Mouse (Mus musculus) limb, embryonic 13.5 days (tissue): ENCODE data around the gene Slc44a3. TPM values are rescaled to one million over a fixed set of nuclear protein-coding genes. Genes with fewer than 3 reads are reported as not detected.

Source experiments
- ATAC-seq: fragments of 200-750 bp; cut with Nextera tagmentation; 2 replicates; pipeline ENCODE4 v1.8.0; 2017; ENCODE audit warnings: low read depth, moderate number of reproducible peaks, moderate TSS enrichment; ENCODE audit not compliant: low FRiP score
- H3K27ac ChIP-seq: fragments of 300-500 bp; sonication (generic); 2 replicates; pipeline ENCODE4 v1.5.1; 2015; ENCODE audit warnings: inconsistent platforms, mild to moderate bottlenecking, moderate library complexity
- H3K27me3 ChIP-seq: fragments of 300-500 bp; sonication (generic); 2 replicates; pipeline ENCODE4 v1.6.1; 2015; ENCODE audit warnings: mild to moderate bottlenecking, inconsistent platforms
- H3K36me3 ChIP-seq: fragments of 300-500 bp; sonication (generic); 2 replicates; pipeline ENCODE4 v1.6.1; 2015; ENCODE audit warnings: inconsistent platforms, mild to moderate bottlenecking, moderate library complexity
- H3K4me1 ChIP-seq: fragments of 300-500 bp; sonication (generic); 2 replicates; pipeline ENCODE4 v1.6.1; 2015; ENCODE audit warnings: inconsistent platforms
- H3K4me2 ChIP-seq: fragments of 300-500 bp; sonication (generic); replicated peaks from 2 replicates; pipeline ENCODE4 v1.6.1; 2015; ENCODE audit warnings: inconsistent platforms, mild to moderate bottlenecking, moderate library complexity
- H3K4me3 ChIP-seq: fragments of 300-500 bp; sonication (generic); 2 replicates; pipeline ENCODE4 v1.5.1; 2015; ENCODE audit warnings: moderate library complexity, mild to moderate bottlenecking, inconsistent platforms
- H3K9ac ChIP-seq: fragments of 300-500 bp; sonication (generic); 2 replicates; pipeline ENCODE4 v1.6.1; 2015; ENCODE audit warnings: mild to moderate bottlenecking, inconsistent platforms
- H3K9me3 ChIP-seq: fragments of 300-500 bp; sonication (generic); 2 replicates; pipeline ENCODE4 v1.6.1; 2016; ENCODE audit warnings: inconsistent platforms
- WGBS: fragments of 180-500 bp; shearing (Covaris S2); methylation state at CpG from one replicate; pipeline ENCODE4 v1.1.7; 2015; 5-methylcytosine and 5-hydroxymethylcytosine counted together
- polyA plus RNA-seq: library from polyadenylated mRNA; unstranded; fragments of >200 nt; fragmentation: Nextera tagmentation; extraction: Ambion mirVana; gene quantifications from 2 replicates; pipeline ENCODE4 v1.2.1, GENCODE M21; 2015

The Slc44a3 gene
- 0.92 and 2.0 TPM in 2 replicates for polyA plus RNA-seq

DNA sequence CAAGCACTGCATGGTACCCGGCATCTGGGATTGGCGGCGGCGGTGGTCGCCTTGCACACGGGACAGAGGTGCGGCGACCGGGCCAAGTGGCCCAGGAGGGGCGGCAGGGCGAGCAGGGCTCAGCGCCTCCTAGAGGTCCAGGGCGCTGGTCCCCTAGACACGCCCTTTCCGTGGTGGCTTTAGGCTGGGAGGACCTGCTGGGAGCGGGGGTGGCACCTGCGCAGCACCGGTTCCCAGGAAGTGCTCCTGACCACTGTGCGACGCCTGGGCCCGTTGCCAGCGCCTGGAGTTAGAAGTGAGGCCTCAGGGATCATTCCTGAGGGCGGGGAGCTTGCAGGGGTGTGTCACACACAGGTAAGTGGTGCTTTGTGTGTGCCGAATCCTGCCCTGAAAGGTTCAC, at the start of gene Slc44a3:
Slc44a3 (minus strand) TSS at position 229 of the 400 bp plus-strand sequence.
- peaks cover 33% of the 10 kb centered on the region for H3K4me1 ChIP-seq
- H3K4me2 ChIP-seq: peak within 1 kb of the TSS; percentile 59
- no peak within 1 kb of the TSS for H3K9ac ChIP-seq
- no peak within 1 kb of the TSS for H3K27ac ChIP-seq
- WGBS: 2% methylated on average over 24 of the region's 24 CpGs
- peaks cover 42% of the 10 kb centered on the region for H3K27me3 ChIP-seq
- H3K9me3 ChIP-seq: no peaks in the 10 kb centered on the region
- H3K4me3 ChIP-seq: peak within 1 kb of the TSS; percentile 33
- ATAC-seq: 0 out of 2 replicates have a peak, but pooled peaks have one; percentile 45
- H3K36me3 ChIP-seq: no peaks in the 10 kb centered on the region

DNA sequence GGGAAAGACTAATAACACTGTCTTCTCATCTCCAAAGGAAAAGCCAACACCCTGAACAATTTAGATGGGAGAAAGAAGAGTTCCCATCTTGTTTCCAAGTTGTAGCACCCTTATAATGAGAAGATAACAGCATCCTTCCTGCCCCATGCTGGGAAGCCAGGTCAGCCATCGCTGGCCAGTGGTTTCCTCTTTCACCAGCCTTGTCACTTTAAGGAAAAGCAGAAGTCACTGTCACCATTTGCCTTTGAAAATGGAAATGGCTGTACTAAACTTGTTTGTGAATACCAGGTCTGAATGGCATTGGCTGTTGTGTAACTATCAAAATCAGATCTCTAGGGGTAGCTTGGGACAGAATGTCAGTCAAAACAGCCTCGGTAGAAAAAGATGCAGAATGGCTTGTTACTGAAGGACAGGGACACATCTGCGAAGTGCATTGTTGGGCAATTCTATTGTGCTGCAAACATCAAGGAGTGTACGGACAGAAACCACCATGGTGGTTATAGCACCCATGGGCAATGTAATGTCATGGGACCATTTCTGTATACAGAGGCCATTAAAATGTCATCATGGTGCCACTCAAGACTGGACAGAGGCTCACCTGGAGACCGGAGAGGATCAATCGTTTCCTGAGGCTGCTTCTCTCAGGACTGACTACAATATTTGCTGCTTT, 47.8 kb upstream of the Slc44a3 start:
- Histone ChIP-seq H3K27me3 (no peaks in the 10 kb centered on the region), H3K9me3 (no peaks in the 10 kb centered on the region), H3K36me3 (no peaks in the 10 kb centered on the region), H3K27ac (no peak overlapping the region), H3K4me3 (no peak overlapping the region), H3K4me1 (peaks cover 37% of the 10 kb centered on the region), H3K9ac (no peak overlapping the region), H3K4me2 (no peak overlapping the region)
- ATAC-seq: no peak
- WGBS: 81% methylated on average over 6 of the region's 6 CpGs

- no peak overlapping the region for H3K4me2 ChIP-seq
- no peak for ATAC-seq
- H3K4me1 ChIP-seq: peaks cover 37% of the 10 kb centered on the region
- H3K9ac ChIP-seq: no peak overlapping the region
- H3K36me3 ChIP-seq: no peaks in the 10 kb centered on the region
- no peaks in the 10 kb centered on the region for H3K9me3 ChIP-seq
- WGBS: 91% methylated on average over 5 of the region's 5 CpGs
- no peaks in the 10 kb centered on the region for H3K27me3 ChIP-seq
- no peak overlapping the region for H3K27ac ChIP-seq
- H3K4me3 ChIP-seq: no peak overlapping the region
Observed at GRCm38 (mm10) chr3:121579402-121579801, 47.2 kb upstream of the Slc44a3 start.

GRCm38 (mm10) chr3:121578706-121579105, 46.5 kb upstream of the Slc44a3 start:
- Histone ChIP-seq H3K9ac (no peak overlapping the region), H3K36me3 (no peaks in the 10 kb centered on the region), H3K4me3 (no peak overlapping the region), H3K4me2 (no peak overlapping the region), H3K4me1 (peaks cover 36% of the 10 kb centered on the region), H3K27me3 (no peaks in the 10 kb centered on the region), H3K27ac (no peak overlapping the region), H3K9me3 (no peaks in the 10 kb centered on the region)
- no peak for ATAC-seq
- WGBS: 55% methylated on average over 4 of the region's 5 CpGs

DNA sequence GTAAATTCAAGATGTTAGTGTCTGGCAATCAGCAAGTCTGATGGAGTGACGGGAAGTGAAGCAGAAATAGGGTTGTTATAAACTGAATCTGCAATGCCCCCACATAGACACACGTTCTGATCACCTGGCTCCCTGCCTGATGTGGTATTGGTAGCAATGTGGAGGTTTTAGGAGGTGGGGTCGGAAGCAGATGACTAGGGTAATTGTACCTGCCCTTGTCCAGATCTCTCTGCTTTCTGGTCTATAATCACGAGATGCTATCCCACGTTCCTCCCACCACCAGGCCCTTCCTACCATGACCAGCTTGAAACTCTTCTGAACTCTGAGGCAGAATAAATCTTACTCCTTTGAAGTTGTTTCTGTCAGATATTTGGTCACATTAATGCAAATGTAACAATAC, 45.4 kb upstream of the Slc44a3 start:
- WGBS: 36% methylated on average over 5 of the region's 5 CpGs

GRCm38 (mm10) chr3:121577032-121577591, 44.9 kb upstream of the Slc44a3 start:
- no peak overlapping the region for H3K4me3 ChIP-seq
- H3K4me2 ChIP-seq: peak overlapping the region; percentile 42
- no peaks in the 10 kb centered on the region for H3K9me3 ChIP-seq
- H3K27ac ChIP-seq: peak overlapping the region; percentile 85
- ATAC-seq: peak; percentile 88
- H3K27me3 ChIP-seq: no peaks in the 10 kb centered on the region
- no peak overlapping the region for H3K9ac ChIP-seq
- 6% methylated on average over 10 of the region's 10 CpGs for WGBS
- H3K4me1 ChIP-seq: peaks cover 36% of the 10 kb centered on the region
- H3K36me3 ChIP-seq: no peaks in the 10 kb centered on the region

More for the DNA sequence above, 45.4 kb upstream of the Slc44a3 start:
- H3K4me3 ChIP-seq: no peak overlapping the region
- peak overlapping the region; percentile 85 for H3K27ac ChIP-seq
- H3K36me3 ChIP-seq: no peaks in the 10 kb centered on the region
- H3K4me1 ChIP-seq: peaks cover 36% of the 10 kb centered on the region
- H3K27me3 ChIP-seq: no peaks in the 10 kb centered on the region
- no peak overlapping the region for H3K9ac ChIP-seq
- H3K4me2 ChIP-seq: peak overlapping the region; percentile 42
- ATAC-seq: no peak
- no peaks in the 10 kb centered on the region for H3K9me3 ChIP-seq

- Histone ChIP-seq H3K27ac (0 out of 2 replicates have a peak overlapping the region, but pooled peaks have one; percentile 45), H3K4me2 (no peak overlapping the region), H3K9ac (no peak overlapping the region), H3K9me3 (no peaks in the 10 kb centered on the region), H3K4me3 (no peak overlapping the region), H3K36me3 (no peaks in the 10 kb centered on the region), H3K4me1 (peaks cover 36% of the 10 kb centered on the region), H3K27me3 (no peaks in the 10 kb centered on the region)
- ATAC-seq: no peak
- 50% methylated on average over 6 of the region's 6 CpGs for WGBS
Observed at GRCm38 (mm10) chr3:121576367-121576766, 44.2 kb upstream of the Slc44a3 start.

DNA sequence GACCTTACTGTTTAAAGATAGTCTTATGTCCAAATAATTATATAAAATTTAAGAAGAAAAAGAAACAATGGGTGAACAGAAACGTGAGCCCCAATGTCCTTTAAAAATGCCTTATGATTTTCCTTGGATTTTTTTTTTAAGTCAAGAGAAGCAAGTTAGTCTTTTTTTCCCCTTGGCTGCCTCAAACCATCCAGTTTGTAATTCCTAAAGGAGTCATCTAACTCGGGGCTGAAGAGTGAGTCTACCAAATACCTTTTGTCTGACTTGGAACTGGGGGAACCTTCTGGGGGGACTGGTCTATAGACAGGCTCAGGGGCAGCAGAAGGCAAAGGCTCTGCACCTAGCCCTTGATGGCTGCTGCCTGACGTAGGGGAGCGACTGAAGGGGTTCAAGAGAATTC, 42.2 kb upstream of the Slc44a3 start:
- no peak for ATAC-seq
- Histone ChIP-seq H3K9me3 (no peaks in the 10 kb centered on the region), H3K36me3 (no peaks in the 10 kb centered on the region), H3K27me3 (no peaks in the 10 kb centered on the region), H3K4me3 (no peak overlapping the region), H3K4me2 (no peak overlapping the region), H3K9ac (no peak overlapping the region), H3K27ac (peak overlapping the region; percentile 33; the same call in 1 of the 2 replicates), H3K4me1 (peaks cover 36% of the 10 kb centered on the region)
- 76% methylated on average over 4 of the region's 4 CpGs for WGBS

- Histone ChIP-seq H3K4me1 (peaks cover 36% of the 10 kb centered on the region), H3K9ac (no peak overlapping the region), H3K4me3 (no peak overlapping the region), H3K27ac (no peak overlapping the region), H3K4me2 (no peak overlapping the region), H3K36me3 (no peaks in the 10 kb centered on the region), H3K9me3 (no peaks in the 10 kb centered on the region), H3K27me3 (no peaks in the 10 kb centered on the region)
- 71% methylated on average over 7 of the region's 7 CpGs for WGBS
- ATAC-seq: no peak
Observed at GRCm38 (mm10) chr3:121573858-121574257, 41.7 kb upstream of the Slc44a3 start.

- WGBS: 90% methylated on average over 4 of the region's 4 CpGs
- no peak overlapping the region for H3K27ac ChIP-seq
- H3K9ac ChIP-seq: no peak overlapping the region
- no peaks in the 10 kb centered on the region for H3K36me3 ChIP-seq
- no peaks in the 10 kb centered on the region for H3K9me3 ChIP-seq
- no peak overlapping the region for H3K4me2 ChIP-seq
- no peak overlapping the region for H3K4me3 ChIP-seq
- H3K27me3 ChIP-seq: no peaks in the 10 kb centered on the region
- peaks cover 18% of the 10 kb centered on the region for H3K4me1 ChIP-seq
- no peak for ATAC-seq
Observed at GRCm38 (mm10) chr3:121571491-121571890, 39.3 kb upstream of the Slc44a3 start.

DNA sequence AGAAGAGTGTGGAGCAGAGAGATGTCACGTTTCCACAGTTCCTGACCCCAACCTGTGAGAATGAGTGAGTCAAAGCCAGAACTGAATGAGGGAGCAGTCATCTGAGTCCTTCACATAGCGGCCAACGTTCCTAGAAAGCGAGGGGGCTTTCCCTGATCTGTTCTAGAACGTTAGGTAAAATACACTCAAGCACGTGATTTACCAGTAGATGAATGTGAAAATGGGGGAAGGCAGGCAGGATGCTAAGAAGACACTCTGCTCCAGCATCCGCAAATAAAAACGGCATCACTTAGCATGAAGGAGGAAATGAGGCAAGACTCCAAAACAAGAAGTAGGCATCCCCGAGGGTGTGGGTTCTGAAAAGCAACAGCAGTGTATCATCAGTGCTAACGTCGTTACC, 38.4 kb upstream of the Slc44a3 start:
- Histone ChIP-seq H3K27me3 (no peaks in the 10 kb centered on the region), H3K36me3 (no peaks in the 10 kb centered on the region), H3K4me1 (0 out of 2 replicates have a peak, but pooled peaks cover 11% of the 10 kb centered on the region), H3K4me3 (no peak overlapping the region), H3K27ac (no peak overlapping the region), H3K9ac (no peak overlapping the region), H3K9me3 (no peaks in the 10 kb centered on the region), H3K4me2 (no peak overlapping the region)
- no peak for ATAC-seq
- 92% methylated on average over 11 of the region's 11 CpGs for WGBS

- no peak for ATAC-seq
Observed at GRCm38 (mm10) chr3:121569767-121570166, 37.6 kb upstream of the Slc44a3 start.

More at GRCm38 (mm10) chr3:121569767-121570166, 37.6 kb upstream of the Slc44a3 start:
- H3K4me1 ChIP-seq: 0 out of 2 replicates have a peak, but pooled peaks cover 8% of the 10 kb centered on the region
- H3K27ac ChIP-seq: no peak overlapping the region
- no peak overlapping the region for H3K4me3 ChIP-seq
- H3K36me3 ChIP-seq: no peaks in the 10 kb centered on the region
- H3K27me3 ChIP-seq: no peaks in the 10 kb centered on the region
- no peak overlapping the region for H3K9ac ChIP-seq
- H3K9me3 ChIP-seq: no peaks in the 10 kb centered on the region
- no peak overlapping the region for H3K4me2 ChIP-seq
- WGBS: 82% methylated on average over 5 of the region's 5 CpGs
